Mouse (Mus musculus): ENCODE measurements around the gene Elk3. TPM values are rescaled to one million over a fixed set of nuclear protein-coding genes. Genes with fewer than 3 reads are reported as not detected.
A peak's percentile ranks its signal among the peaks of the same experiment; 100 is the strongest.

Gene Elk3
- total RNA-seq, 2 experiments from 2014 or later, result 11.7 to 14.2 TPM

DNA sequence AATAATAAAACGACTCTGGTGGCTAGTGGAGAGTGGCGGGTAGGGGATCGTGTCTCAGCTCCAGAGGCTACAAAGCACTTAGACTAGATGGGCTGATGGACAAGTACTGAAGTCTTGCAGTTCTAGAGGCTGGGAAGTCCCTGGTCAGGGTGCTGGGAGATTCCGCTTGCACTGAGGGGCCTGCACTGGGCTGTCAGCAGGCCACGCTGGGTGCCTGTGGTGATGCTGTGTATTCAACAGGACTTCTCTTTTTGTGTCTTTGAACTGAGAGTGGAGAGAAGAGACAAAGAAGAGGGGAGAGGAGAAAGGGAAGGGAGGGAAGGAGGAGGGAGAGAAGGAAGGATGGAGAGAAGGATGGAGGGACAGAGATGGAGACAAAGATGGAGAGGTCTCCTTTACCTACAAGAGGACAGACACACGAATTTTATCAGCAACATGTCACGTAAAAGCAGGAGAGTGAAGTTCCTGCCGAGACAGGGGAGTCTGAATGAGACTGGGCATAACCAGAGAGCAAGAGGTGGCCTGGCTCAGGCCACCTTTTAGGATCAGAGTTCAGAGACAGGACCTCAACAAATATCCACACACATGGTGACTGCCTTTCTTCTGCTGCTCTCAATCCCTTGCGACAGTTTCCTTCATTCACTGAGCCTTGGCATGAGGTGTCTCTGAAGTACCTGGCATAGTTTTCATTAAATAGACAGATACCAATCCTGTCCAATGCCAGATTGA is 35.4 kb upstream of the Elk3 start:
- intact Hi-C loops (cut with DNase I), result no loop called here
- TF ChIP-seq CTCF (IDR thresholded peaks at IDR 0.05), result no peak
- Histone ChIP-seq H3K4me3 (no peak overlapping the region), H3K27ac (no peak overlapping the region)
- no peak for DNase-seq

DNA sequence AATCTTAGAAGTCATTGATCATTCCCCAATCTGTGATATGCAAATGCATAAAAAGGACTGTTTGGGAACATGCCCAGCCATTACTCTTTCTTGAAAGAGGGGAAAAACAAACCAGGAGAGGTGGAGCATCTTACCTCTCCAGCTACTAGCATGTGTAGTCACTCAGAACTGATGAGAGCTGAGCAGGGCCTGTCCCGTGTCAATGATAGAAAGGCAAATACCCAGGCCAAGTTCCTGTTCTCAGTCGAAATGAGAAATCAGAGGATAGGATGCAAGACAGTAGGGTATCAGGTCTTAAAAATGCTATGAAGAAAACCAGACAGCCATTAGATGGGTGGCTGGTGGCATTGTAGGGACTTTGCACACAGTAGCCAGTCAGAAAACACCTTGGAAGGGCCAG is 34.6 kb upstream of the Elk3 start:
- H3K4me3 ChIP-seq, result no peak overlapping the region
- intact Hi-C loops (cut with DNase I), result no loop called here
- no peak for DNase-seq
- TF ChIP-seq CTCF (IDR thresholded peaks at IDR 0.05), result no peak
- H3K27ac ChIP-seq, result no peak overlapping the region

DNA sequence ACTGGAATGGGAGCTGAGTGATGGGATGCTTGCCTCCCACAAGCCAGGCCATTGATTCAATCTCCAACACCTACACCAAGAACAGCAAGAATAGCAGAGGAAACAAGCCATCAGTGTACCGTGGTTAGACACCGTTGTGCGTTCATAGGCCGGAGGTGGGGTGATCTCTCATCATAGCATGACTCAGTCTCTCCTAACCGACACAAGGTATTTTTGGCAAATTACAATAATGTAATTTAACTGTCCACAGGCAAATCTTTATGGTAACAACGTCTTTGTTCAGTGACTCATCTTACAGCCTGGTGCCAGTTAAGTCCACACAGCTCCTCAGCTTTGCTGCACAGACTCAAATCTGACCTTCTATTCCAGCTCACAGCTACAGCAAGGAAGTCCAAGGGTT is 32.5 kb upstream of the Elk3 start:
- no peak for TF ChIP-seq CTCF (IDR thresholded peaks at IDR 0.05)
- no peak overlapping the region for H3K4me3 ChIP-seq
- no peak for DNase-seq
- intact Hi-C loops (cut with DNase I), result no loop called here
- no peak overlapping the region for H3K27ac ChIP-seq

DNA sequence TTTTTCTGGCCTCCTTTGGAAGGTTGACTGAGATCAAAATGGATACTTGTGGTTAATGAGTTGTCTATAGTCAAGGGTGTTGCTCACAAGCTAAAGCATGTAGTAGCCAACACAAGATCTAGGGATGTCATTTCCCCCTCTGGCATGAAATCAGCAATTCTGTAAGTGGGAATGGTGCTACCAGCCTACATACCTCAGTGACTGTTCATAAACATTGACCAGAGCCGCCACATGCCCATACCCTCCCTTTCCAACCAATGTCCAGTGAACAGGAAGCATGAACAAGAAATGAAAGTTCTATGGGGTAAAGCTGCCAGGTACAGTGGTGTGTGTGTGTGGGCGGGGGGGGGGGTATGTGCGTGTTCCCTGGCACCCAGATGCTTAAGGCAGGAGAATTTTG is 32.1 kb upstream of the Elk3 start:
- H3K4me3 ChIP-seq, result no peak overlapping the region
- H3K27ac ChIP-seq, result no peak overlapping the region
- no peak for DNase-seq
- no peak for TF ChIP-seq CTCF (IDR thresholded peaks at IDR 0.05)
- intact Hi-C loops (cut with DNase I), result no loop called here

DNA sequence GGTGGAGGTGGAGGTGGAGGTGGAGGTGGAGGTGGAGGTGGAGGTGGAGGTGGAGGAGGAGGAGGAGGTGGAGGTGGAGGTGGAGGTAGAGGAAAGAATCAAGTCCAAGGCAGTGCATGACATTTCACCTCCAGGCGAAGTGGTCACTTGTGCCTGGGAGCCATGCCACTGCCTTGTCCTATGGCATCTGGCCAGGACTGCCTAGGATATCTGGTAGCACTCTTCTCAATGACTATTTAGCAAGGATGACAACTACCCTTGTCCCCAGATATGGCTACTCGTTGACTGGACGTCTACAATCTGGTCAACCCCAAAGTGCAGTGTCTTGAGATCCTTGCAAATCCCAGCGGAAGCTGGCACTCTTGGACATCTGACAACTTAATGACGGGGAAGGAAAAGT is 27.6 kb upstream of the Elk3 start:
- intact Hi-C loops (cut with DNase I), result loop anchor here (5.0 kb wide), 1 partner anchor 46 kb away; no protein-coding TSS in a partner anchor
- peak; percentile 53 for DNase-seq
- Histone ChIP-seq H3K27ac (peak overlapping the region; percentile 31; the same call in 1 of the 2 replicates), H3K4me3 (no peak overlapping the region)
- TF ChIP-seq CTCF (IDR thresholded peaks at IDR 0.05), result no peak

DNA sequence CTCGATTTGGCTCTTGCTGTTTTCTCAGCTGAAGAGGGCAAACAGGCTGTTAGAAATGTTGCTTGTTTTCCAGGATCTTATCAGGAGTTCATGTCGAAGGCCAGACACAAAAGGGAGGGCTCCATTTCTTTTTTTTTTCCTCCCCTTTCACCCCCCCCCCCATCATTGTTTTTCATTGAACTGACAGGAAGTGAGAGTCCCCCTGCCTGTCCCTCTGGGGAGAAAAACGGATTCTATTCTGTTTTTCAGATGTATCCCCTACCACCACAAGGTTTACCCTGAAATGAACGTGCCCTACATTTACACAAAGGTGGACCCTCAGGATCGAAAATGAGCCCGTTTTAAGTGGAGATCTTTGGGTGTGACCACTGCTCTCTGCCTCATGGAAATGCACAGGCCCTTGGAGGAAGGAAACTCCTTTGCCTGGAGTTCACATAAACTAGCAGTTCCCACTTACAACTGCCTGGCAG is 25.6 kb upstream of the Elk3 start:
- intact Hi-C loops (cut with DNase I), result loop anchor here (1.0 to 5.0 kb wide), 3 partner anchors 40 to 81 kb away; no protein-coding TSS in a partner anchor
- DNase-seq, result no peak
- H3K4me3 ChIP-seq, result no peak overlapping the region
- no peak for TF ChIP-seq CTCF (IDR thresholded peaks at IDR 0.05)
- peak overlapping the region; percentile 86 for H3K27ac ChIP-seq

DNA sequence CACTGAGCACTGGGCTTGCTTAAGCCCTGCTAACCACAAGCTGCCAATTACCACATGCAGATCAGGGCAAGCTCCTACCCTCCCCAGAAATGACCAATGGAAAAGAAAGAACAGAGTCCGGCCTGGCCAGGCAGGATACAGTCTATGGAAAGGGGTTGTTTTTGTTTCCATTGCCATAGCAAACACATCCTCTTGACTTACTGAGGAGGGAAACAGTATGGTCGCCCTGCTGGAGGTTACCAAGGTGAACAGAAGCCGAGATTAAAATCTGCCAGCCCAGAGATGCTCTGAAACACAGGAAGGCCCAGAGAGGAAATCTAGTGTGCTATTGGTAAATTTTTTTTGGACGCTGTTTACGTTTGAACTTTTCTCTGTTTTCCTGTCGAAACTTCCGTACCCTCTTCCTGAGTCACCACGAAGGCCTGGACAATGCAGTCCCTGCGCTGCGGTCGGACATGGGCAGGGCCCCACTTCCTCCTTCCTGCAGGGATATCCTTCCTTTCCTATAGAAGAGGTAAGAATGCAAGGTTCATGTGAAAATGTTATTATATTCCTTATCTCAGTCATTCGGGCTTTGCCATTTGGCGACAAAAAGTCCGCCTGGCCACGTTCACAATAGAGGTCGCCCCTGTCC is 25.0 kb upstream of the Elk3 start:
- TF ChIP-seq CTCF (IDR thresholded peaks at IDR 0.05), result no peak
- intact Hi-C loops (cut with DNase I), result loop anchor here (1.0 to 5.0 kb wide), 3 partner anchors 40 to 81 kb away; no protein-coding TSS in a partner anchor
- Histone ChIP-seq H3K27ac (peak overlapping the region; percentile 86), H3K4me3 (no peak overlapping the region)
- DNase-seq, result peak; percentile 59

DNA sequence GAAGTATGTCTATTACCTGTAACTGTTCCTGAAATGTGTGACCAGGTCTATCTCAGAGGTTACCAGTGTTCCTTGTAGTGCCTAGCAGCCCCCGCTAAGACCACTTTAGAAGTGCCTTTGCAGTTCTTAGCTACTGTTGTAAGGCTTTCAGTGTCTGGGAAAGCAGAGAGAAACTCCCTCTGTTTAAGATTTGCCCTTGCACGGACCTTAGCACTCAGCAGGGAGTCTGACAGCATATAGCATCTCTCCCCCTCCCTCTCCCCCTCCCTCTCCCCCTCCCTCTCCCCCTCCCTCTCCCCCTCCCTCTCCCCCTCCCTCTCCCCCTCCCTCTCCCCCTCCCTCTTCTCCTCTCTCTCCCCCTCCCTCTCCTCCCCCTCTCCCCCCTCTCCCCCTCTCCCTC is 24.1 kb upstream of the Elk3 start:
- peak overlapping the region; percentile 56; the same call in 1 of the 2 replicates for H3K27ac ChIP-seq
- intact Hi-C loops (cut with DNase I), result loop anchor here (5.0 kb wide), 1 partner anchor 43 kb away; no protein-coding TSS in a partner anchor

DNA sequence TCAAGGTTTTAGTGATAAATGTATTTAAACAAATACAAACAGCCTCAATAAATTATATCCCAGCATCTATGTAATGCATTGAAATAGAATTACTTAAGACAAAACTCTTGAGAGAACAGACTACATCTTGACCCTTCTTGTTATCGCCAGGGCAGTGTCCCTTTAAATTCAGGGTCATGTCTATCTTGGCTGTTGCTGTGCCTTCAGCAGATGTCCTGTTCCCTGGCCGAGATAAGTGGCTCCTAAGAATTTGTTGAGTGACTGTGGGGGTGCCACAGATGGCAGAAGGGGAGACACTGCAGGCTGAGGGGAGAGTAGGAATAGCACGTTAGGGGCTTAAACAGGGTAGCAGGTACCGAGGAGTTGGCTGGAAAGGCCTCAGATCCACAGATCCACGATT is 22.3 kb upstream of the Elk3 start:
- peak overlapping the region; percentile 28; the same call in 1 of the 2 replicates for H3K27ac ChIP-seq
- no peak for TF ChIP-seq CTCF (IDR thresholded peaks at IDR 0.05)
- intact Hi-C loops (cut with DNase I), result no loop called here

More for the DNA sequence above, 24.1 kb upstream of the Elk3 start:
- DNase-seq, result no peak
- no peak overlapping the region for H3K4me3 ChIP-seq
- TF ChIP-seq CTCF (IDR thresholded peaks at IDR 0.05), result no peak

DNA sequence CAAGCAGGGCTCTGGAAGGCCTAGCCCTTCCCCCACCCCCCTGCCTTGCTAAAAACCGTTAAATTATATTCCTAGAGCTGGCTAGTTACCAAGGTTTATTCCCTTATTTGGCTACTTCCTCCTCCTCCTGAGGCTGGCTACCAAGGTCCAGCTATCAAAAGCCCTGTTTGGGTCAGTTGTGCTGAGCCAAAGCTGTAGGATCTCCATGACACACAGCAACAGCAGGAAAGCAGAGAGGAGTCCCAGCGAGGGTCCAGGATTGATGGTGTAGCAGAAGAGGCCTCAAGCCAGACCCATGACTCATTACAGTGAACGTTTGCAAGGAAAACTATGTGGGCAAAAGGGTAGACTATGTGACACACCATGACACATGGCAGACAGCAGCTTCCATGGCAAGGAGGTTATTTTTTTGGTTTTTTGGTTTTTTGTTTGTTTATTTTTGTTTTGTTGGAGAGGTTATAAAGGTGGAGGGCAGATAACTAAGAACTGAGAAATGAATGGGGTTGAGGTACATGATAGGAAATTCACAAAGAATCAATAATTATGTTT is 21.4 kb upstream of the Elk3 start:
- Histone ChIP-seq H3K27ac (peak overlapping the region; percentile 24), H3K4me3 (no peak overlapping the region)
- no peak for DNase-seq
- intact Hi-C loops (cut with DNase I), result no loop called here
- no peak for TF ChIP-seq CTCF (IDR thresholded peaks at IDR 0.05)

More for the DNA sequence above, 22.3 kb upstream of the Elk3 start:
- DNase-seq, result no peak
- no peak overlapping the region for H3K4me3 ChIP-seq

DNA sequence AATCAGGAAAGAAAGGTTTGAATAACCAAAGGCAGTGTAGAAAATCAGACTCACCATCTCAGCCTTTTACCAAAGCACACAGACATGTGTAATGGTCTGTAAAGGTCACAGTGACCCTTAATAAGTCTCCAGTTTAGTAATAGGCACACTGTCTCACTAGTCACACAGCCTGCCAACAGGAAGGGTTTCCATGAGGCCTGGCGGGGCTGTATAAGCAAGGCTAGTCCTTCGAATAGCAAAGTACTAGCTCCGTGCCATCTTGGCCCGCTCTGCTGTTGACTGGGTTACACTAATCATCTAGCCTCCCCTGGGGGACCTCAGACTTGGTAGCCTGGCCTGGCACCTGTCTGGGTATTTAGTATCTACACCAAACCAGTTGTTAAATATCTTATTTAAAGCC is 20.6 kb upstream of the Elk3 start:
- intact Hi-C loops (cut with DNase I), result no loop called here
- H3K4me3 ChIP-seq, result no peak overlapping the region
- peak; percentile 44 for DNase-seq
- TF ChIP-seq CTCF (IDR thresholded peaks at IDR 0.05), result no peak
- no peak overlapping the region for H3K27ac ChIP-seq

DNA sequence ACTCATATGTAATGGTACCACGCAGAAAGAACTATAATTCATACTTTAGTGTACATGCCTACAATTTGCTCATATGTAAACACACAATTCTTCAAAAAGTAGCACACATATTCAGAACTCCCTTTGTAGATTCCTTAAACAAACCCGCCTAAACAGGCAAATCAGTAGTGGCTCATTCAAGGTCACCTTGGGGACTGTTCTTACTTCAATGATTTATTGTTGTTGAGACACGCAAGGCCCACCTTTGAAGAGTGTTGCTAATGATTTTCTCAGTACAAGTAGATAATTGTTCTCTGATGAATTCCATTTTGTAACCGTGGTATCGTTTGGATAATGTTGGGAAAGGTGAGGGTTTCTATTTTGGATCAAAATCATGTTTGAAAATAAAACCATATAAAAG is 17.4 kb upstream of the Elk3 start:
- TF ChIP-seq CTCF (IDR thresholded peaks at IDR 0.05), result no peak
- intact Hi-C loops (cut with DNase I), result no loop called here
- Histone ChIP-seq H3K27ac (no peak overlapping the region; the same call in 1 of the 2 replicates), H3K4me3 (no peak overlapping the region)
- no peak for DNase-seq

DNA sequence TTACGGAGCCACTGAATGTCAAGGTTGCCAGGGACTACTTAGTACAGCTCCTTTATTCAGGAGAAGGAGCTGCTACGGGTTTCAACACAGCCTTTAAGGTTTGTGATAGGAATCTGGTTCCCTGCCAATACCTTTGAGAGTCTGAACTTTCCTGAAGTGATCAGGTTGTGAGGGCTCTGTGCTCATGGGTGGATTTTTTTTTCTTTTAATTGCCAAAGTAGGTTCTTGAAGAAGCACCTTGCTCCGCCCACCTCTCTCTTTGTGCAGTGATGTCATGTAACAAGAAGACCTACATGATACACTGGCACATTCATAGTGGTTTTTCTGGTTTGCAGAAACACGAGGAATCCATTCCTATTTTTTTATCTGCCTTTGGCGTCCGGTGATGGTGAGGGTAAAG is 16.3 kb upstream of the Elk3 start:
- Histone ChIP-seq H3K27ac (peak overlapping the region; percentile 79), H3K4me3 (no peak overlapping the region)
- intact Hi-C loops (cut with DNase I), result no loop called here
- DNase-seq, result no peak
- no peak for TF ChIP-seq CTCF (IDR thresholded peaks at IDR 0.05)

Data from gastrocnemius, adult 2 months (tissue).